Mouse (Mus musculus) A20 (cell line): ENCODE measurements around the gene Vash1.

Experiments
- DNase-seq: peaks from one replicate; pipeline ENCODE4 v3.0.0-alpha.2; 2011; ENCODE audit warnings: low read depth, low spot score

The Vash1 gene

GRCm38 (mm10) chr12:86678591-86679545 is at the start of gene Vash1:
Vash1 (plus strand) TSS chr12:86678700.
- DNase-seq: no peak

GRCm38 (mm10) chr12:86628783-86629172 is 49.7 kb upstream of the Vash1 start:
- DNase-seq: no peak

- DNase-seq: peak; percentile 11
These were observed 36.7 kb upstream of the Vash1 start for GRCm38 (mm10) chr12:86641763-86642162.

- no peak for DNase-seq
These were observed 33.8 kb upstream of the Vash1 start for GRCm38 (mm10) chr12:86644512-86645273.

GRCm38 (mm10) chr12:86645494-86645893 is 33.0 kb upstream of the Vash1 start:
- DNase-seq: no peak

GRCm38 (mm10) chr12:86646831-86647230 is 31.7 kb upstream of the Vash1 start:
- no peak for DNase-seq

- no peak for DNase-seq
These were observed 31.2 kb upstream of the Vash1 start for GRCm38 (mm10) chr12:86647279-86647678.

- no peak for DNase-seq
These were observed 30.8 kb upstream of the Vash1 start for GRCm38 (mm10) chr12:86647736-86648135.

GRCm38 (mm10) chr12:86648489-86648888 is 30.0 kb upstream of the Vash1 start:
- DNase-seq: no peak

- no peak for DNase-seq
These were observed 27.1 kb upstream of the Vash1 start for GRCm38 (mm10) chr12:86651301-86651860.

GRCm38 (mm10) chr12:86652570-86653041 is 25.9 kb upstream of the Vash1 start:
- DNase-seq: no peak

- DNase-seq: no peak
These were observed 19.0 kb upstream of the Vash1 start for GRCm38 (mm10) chr12:86659447-86659968.

GRCm38 (mm10) chr12:86660466-86660865 is 18.0 kb upstream of the Vash1 start:
- no peak for DNase-seq

GRCm38 (mm10) chr12:86665656-86666055 is 12.8 kb upstream of the Vash1 start:
- no peak for DNase-seq

GRCm38 (mm10) chr12:86668404-86668803 is 10.1 kb upstream of the Vash1 start:
- no peak for DNase-seq

GRCm38 (mm10) chr12:86672105-86672504 is 6.4 kb upstream of the Vash1 start:
- DNase-seq: no peak

GRCm38 (mm10) chr12:86672507-86672906 is 6.0 kb upstream of the Vash1 start:
- no peak for DNase-seq

GRCm38 (mm10) chr12:86679546-86679930 is 1.0 kb downstream of the Vash1 start:
- DNase-seq: no peak

GRCm38 (mm10) chr12:86679991-86680491 is 1.5 kb downstream of the Vash1 start:
- DNase-seq: no peak

- no peak for DNase-seq
These were observed 2.2 kb downstream of the Vash1 start for GRCm38 (mm10) chr12:86680591-86681193.

- DNase-seq: no peak
These were observed 3.1 kb downstream of the Vash1 start for GRCm38 (mm10) chr12:86681626-86682025.
